ENCODE assay signal across 8 mouse cellular contexts in the genomic region with DNA sequence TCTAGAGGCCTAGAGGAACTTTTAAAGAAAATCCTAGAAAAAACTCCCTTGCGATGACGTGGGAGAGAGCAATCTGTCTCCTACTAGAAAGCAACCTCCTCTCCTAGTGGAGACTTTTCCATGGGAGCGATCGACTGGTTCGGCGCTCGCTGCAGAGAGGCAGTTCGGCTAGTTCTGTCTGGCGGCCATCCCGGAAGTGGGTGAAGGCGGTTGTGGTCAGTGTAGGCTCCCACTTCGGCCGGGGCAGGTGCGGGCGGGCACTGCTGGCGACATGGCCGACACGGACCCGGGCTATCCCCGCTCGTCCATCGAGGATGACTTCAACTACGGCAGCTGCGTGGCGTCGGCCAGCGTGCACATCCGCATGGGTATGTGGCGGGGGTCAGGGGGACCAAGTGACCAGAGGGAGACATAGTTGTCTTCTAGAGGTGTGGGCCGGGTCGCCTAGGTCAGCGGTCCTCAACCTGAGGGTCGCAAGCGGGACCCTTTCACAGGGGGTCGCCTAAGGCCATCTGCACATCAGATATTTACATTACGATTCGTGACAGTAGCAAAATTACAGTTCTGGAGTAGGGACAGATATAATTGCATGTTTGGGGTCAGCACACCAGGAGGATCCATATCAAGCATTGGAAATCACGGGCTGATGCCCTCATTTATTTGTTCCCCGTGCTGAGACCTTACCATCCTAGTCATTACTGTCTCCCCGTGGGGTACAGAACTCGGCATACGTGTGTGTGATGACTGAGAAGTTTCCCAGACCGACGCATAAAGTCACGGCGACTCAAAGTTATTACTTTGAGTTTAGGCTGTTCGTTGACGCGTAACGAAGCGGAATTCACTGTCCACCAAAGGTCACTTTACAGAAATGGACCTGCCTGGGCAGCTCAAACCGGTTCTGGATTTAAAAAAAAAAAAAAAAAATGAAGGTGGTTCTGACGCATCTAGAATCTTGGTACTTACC. TPM values are rescaled to one million over a fixed set of nuclear protein-coding genes. Genes with fewer than 3 reads are reported as not detected.
DNase-seq lines count a peak whose midpoint lies in the region; ATAC-seq lines count a peak whose summit lies in the region.

No protein-coding gene starts in this region.

- H3K27me3 ChIP-seq in forebrain, embryonic 11.5 days (ENCODE audit: control insufficient read depth, insufficient read depth, low read length), result no peaks in the 10 kb centered on the region
- no peaks in the 10 kb centered on the region for H3K27me3 ChIP-seq in heart, embryonic 16.5 days (ENCODE audit: control insufficient read depth, insufficient read depth, low read length)
- no peaks in the 10 kb centered on the region for H3K27me3 ChIP-seq in liver, embryonic 13.5 days
- no peaks in the 10 kb centered on the region for H3K27me3 ChIP-seq in stomach, embryonic 15.5 days (replicated peaks)

- H3K9ac ChIP-seq in forebrain, embryonic 11.5 days (ENCODE audit: low read length), result peak overlapping the region; percentile 76
- peak overlapping the region; percentile 94 for H3K9ac ChIP-seq in heart, embryonic 16.5 days (ENCODE audit: low read length)
- H3K9ac ChIP-seq in liver, embryonic 13.5 days, result peak overlapping the region; percentile 82
- peak overlapping the region; percentile 78 for H3K9ac ChIP-seq in stomach, embryonic 15.5 days

- 6% methylated on average over 53 of the region's 53 CpGs for WGBS in forebrain, embryonic 11.5 days
- 3% methylated on average over 53 of the region's 53 CpGs for whole genome bisulfite sequencing in heart, embryonic 16.5 days
- WGBS in liver, embryonic 13.5 days (ENCODE audit: insufficient replicate concordance), result 2% methylated on average over 53 of the region's 53 CpGs
- 3% methylated on average over 53 of the region's 53 CpGs for WGBS in stomach, embryonic 15.5 days

- peak; percentile 44 for DNase-seq in c-Kit-negative CD71-positive TER-119-positive erythroid progenitor cells, embryonic 14.5 days (ENCODE audit: low read depth, low spot score)
- peak; percentile 93 for DNase-seq in forebrain, embryonic 11.5 days (ENCODE audit: low spot score)
- DNase-seq in kidney, postnatal 25 days, result peak; percentile 94 to 96
- DNase-seq in liver, embryonic 13.5 days, result peak; percentile 68
- DNase-seq in neural tube, embryonic 10.5 days (ENCODE audit: extremely low spot score, low spot score), result peak; percentile 92

- no peaks in the 10 kb centered on the region for H3K36me3 ChIP-seq in forebrain, embryonic 11.5 days (ENCODE audit: control insufficient read depth, insufficient read depth, low read length)
- H3K36me3 ChIP-seq in heart, embryonic 16.5 days (ENCODE audit: control insufficient read depth, insufficient read depth), result peaks cover 7% of the 10 kb centered on the region
- H3K36me3 ChIP-seq in liver, embryonic 13.5 days, result peaks cover 4% of the 10 kb centered on the region; the same call in 1 of the 2 replicates
- 0 out of 2 replicates have a peak, but pooled peaks cover 2% of the 10 kb centered on the region for H3K36me3 ChIP-seq in stomach, embryonic 15.5 days

- H3K27ac ChIP-seq in forebrain, embryonic 11.5 days (ENCODE audit: low read depth, low read length), result no peak overlapping the region
- H3K27ac ChIP-seq in heart, embryonic 16.5 days (ENCODE audit: low read length), result peak overlapping the region; percentile 27; the same call in 1 of the 2 replicates
- H3K27ac ChIP-seq in liver, embryonic 13.5 days, result no peak overlapping the region
- H3K27ac ChIP-seq in stomach, embryonic 15.5 days, result no peak overlapping the region

- H3K4me2 ChIP-seq in forebrain, embryonic 11.5 days (ENCODE audit: low read depth, low read length, severe bottlenecking), result peak overlapping the region; percentile 76
- peak overlapping the region; percentile 86 for H3K4me2 ChIP-seq in heart, embryonic 16.5 days (ENCODE audit: low read depth, low read length)
- H3K4me2 ChIP-seq in liver, embryonic 13.5 days, result peak overlapping the region; percentile 70
- H3K4me2 ChIP-seq in stomach, embryonic 15.5 days, result peak overlapping the region; percentile 64

- no peaks in the 10 kb centered on the region for H3K4me1 ChIP-seq in forebrain, embryonic 11.5 days (replicated peaks; ENCODE audit: control insufficient read depth, insufficient read depth, low read length)
- peaks cover 9% of the 10 kb centered on the region; the same call in 1 of the 2 replicates for H3K4me1 ChIP-seq in heart, embryonic 16.5 days (ENCODE audit: control insufficient read depth, insufficient read depth, low read length)
- H3K4me1 ChIP-seq in liver, embryonic 13.5 days (replicated peaks), result peaks cover 13% of the 10 kb centered on the region
- 0 out of 2 replicates have a peak, but pooled peaks cover 3% of the 10 kb centered on the region for H3K4me1 ChIP-seq in stomach, embryonic 15.5 days

- peak overlapping the region; percentile 86 for H3K4me3 ChIP-seq in forebrain, embryonic 11.5 days (ENCODE audit: low read depth, low read length)
- peak overlapping the region; percentile 99 for H3K4me3 ChIP-seq in heart, embryonic 16.5 days (ENCODE audit: low read length)
- H3K4me3 ChIP-seq in liver, embryonic 13.5 days (replicated peaks), result peak overlapping the region; percentile 82
- H3K4me3 ChIP-seq in stomach, embryonic 15.5 days (replicated peaks), result peak overlapping the region; percentile 90

- no peaks in the 10 kb centered on the region; the same call in 1 of the 2 replicates for H3K9me3 ChIP-seq in forebrain, embryonic 11.5 days (ENCODE audit: control insufficient read depth, low read length)
- peaks cover 10% of the 10 kb centered on the region for H3K9me3 ChIP-seq in heart, embryonic 16.5 days (replicated peaks; ENCODE audit: control insufficient read depth, low read length)
- 0 out of 2 replicates have a peak, but pooled peaks cover 3% of the 10 kb centered on the region for H3K9me3 ChIP-seq in liver, embryonic 13.5 days (replicated peaks)
- H3K9me3 ChIP-seq in stomach, embryonic 15.5 days, result no peaks in the 10 kb centered on the region

- ATAC-seq in CD4-positive, CD25-positive, alpha-beta regulatory T cell, adult 4 months, result peak; percentile 64
- peak; percentile 91 for ATAC-seq in forebrain, embryonic 11.5 days (replicated peaks; ENCODE audit: low FRiP score)
- ATAC-seq in heart, embryonic 16.5 days (replicated peaks; ENCODE audit: extremely low read depth, insufficient read depth, low FRiP score), result peak; percentile 85
- ATAC-seq in liver, embryonic 13.5 days (ENCODE audit: low read depth), result peak; percentile 84
- peak; percentile 77; the same call in 1 of the 2 replicates for ATAC-seq in stomach, embryonic 15.5 days (ENCODE audit: insufficient read depth, low FRiP score, low read depth)

RNA-seq across cellular contexts. Expression of a gene that starts 6.9 kb away (rescaled TPM):
- polyA plus RNA-seq in CD4-positive, CD25-positive, alpha-beta regulatory T cell, adult 4 months (2017; shearing (Covaris generic)), result 1 to 10 TPM; 3.9 to 4.5 TPM
- polyA plus RNA-seq in forebrain, embryonic 11.5 days (2014; fragmentation: Nextera tagmentation; extraction: Ambion mirVana), result 0.33 and 0.49 TPM in 2 replicates
- 0.76 and 0.91 TPM in 2 replicates for polyA plus RNA-seq in heart, embryonic 16.5 days (2015; fragmentation: Nextera tagmentation; extraction: Ambion mirVana)
- polyA plus RNA-seq in liver, embryonic 13.5 days (2015; fragmentation: Nextera tagmentation; extraction: Ambion mirVana), result 0.80 and 1.1 TPM in 2 replicates
- polyA plus RNA-seq in stomach, embryonic 15.5 days (2015; fragmentation: Nextera tagmentation; extraction: Ambion mirVana), result 0.73 and 0.89 TPM in 2 replicates

RNA-seq across cellular contexts. Expression of a gene that starts 7.5 kb away (rescaled TPM):
- 100 to 1,000 TPM; 129 to 132 TPM for polyA plus RNA-seq in CD4-positive, CD25-positive, alpha-beta regulatory T cell, adult 4 months (2017; shearing (Covaris generic))
- 74.0 and 77.6 TPM in 2 replicates for polyA plus RNA-seq in forebrain, embryonic 11.5 days (2014; fragmentation: Nextera tagmentation; extraction: Ambion mirVana)
- 119 and 120 TPM in 2 replicates for polyA plus RNA-seq in heart, embryonic 16.5 days (2015; fragmentation: Nextera tagmentation; extraction: Ambion mirVana)
- 85.3 and 86.9 TPM in 2 replicates for polyA plus RNA-seq in liver, embryonic 13.5 days (2015; fragmentation: Nextera tagmentation; extraction: Ambion mirVana)
- 126 and 133 TPM in 2 replicates for polyA plus RNA-seq in stomach, embryonic 15.5 days (2015; fragmentation: Nextera tagmentation; extraction: Ambion mirVana)

RNA-seq across cellular contexts. Expression of a gene that starts 18.0 kb away (rescaled TPM):
- polyA plus RNA-seq in CD4-positive, CD25-positive, alpha-beta regulatory T cell, adult 4 months (2017; shearing (Covaris generic)), result 10 to 100 TPM; 56.9 to 77.4 TPM
- polyA plus RNA-seq in forebrain, embryonic 11.5 days (2014; fragmentation: Nextera tagmentation; extraction: Ambion mirVana), result 57.6 and 59.0 TPM in 2 replicates
- 25.4 and 25.5 TPM in 2 replicates for polyA plus RNA-seq in heart, embryonic 16.5 days (2015; fragmentation: Nextera tagmentation; extraction: Ambion mirVana)
- 42.6 and 48.5 TPM in 2 replicates for polyA plus RNA-seq in liver, embryonic 13.5 days (2015; fragmentation: Nextera tagmentation; extraction: Ambion mirVana)
- 52.5 and 53.8 TPM in 2 replicates for polyA plus RNA-seq in stomach, embryonic 15.5 days (2015; fragmentation: Nextera tagmentation; extraction: Ambion mirVana)

Comparison
In these comparisons a context has a peak if more than half of its experiments do, and no peak if none do; other contexts are left out.
1. DNase-seq: peak in every context shown above with its lines; median percentile 95 in kidney, postnatal 25 days; 93 in forebrain, embryonic 11.5 days; 92 in neural tube, embryonic 10.5 days; 68 in liver, embryonic 13.5 days; 44 in c-Kit-negative CD71-positive TER-119-positive erythroid progenitor cells, embryonic 14.5 days.